Mouse (Mus musculus): ENCODE data around the gene Lhx5.

Gene Lhx5

GRCm38 (mm10) chr5:120431649-120432485 is at the start of gene Lhx5:
Gene Lhx5 (plus strand): TSS chr5:120431699.
- no peak for DNase-seq (ENCODE audit: low spot score)

- no peak for DNase-seq (ENCODE audit: low spot score)
Measured at GRCm38 (mm10) chr5:120386361-120386760, 45.1 kb upstream of the Lhx5 start.

- DNase-seq (ENCODE audit: low spot score) = no peak
Measured at GRCm38 (mm10) chr5:120388765-120389164, 42.7 kb upstream of the Lhx5 start.

- no peak for DNase-seq (ENCODE audit: low spot score)
Measured at GRCm38 (mm10) chr5:120389973-120390372, 41.5 kb upstream of the Lhx5 start.

- no peak for DNase-seq (ENCODE audit: low spot score)
Measured at GRCm38 (mm10) chr5:120393871-120394667, 37.4 kb upstream of the Lhx5 start.

- no peak for DNase-seq (ENCODE audit: low spot score)
Measured at GRCm38 (mm10) chr5:120397988-120398387, 33.5 kb upstream of the Lhx5 start.

GRCm38 (mm10) chr5:120404831-120405591 is 26.5 kb upstream of the Lhx5 start:
- no peak for DNase-seq (ENCODE audit: low spot score)

- no peak for DNase-seq (ENCODE audit: low spot score)
Measured at GRCm38 (mm10) chr5:120408933-120409332, 22.6 kb upstream of the Lhx5 start.

- DNase-seq (ENCODE audit: low spot score) = no peak
Measured at GRCm38 (mm10) chr5:120409385-120410378, 21.8 kb upstream of the Lhx5 start.

- DNase-seq (ENCODE audit: low spot score) = no peak
Measured at GRCm38 (mm10) chr5:120413436-120413835, 18.1 kb upstream of the Lhx5 start.

GRCm38 (mm10) chr5:120420106-120420505 is 11.4 kb upstream of the Lhx5 start:
- no peak for DNase-seq (ENCODE audit: low spot score)

- peak; percentile 41 for DNase-seq (ENCODE audit: low spot score)
Measured at GRCm38 (mm10) chr5:120424039-120424438, 7.5 kb upstream of the Lhx5 start.

GRCm38 (mm10) chr5:120424657-120425056 is 6.8 kb upstream of the Lhx5 start:
- no peak for DNase-seq (ENCODE audit: low spot score)

- no peak for DNase-seq (ENCODE audit: low spot score)
Measured at GRCm38 (mm10) chr5:120425711-120426110, 5.8 kb upstream of the Lhx5 start.

- no peak for DNase-seq (ENCODE audit: low spot score)
Measured at GRCm38 (mm10) chr5:120426572-120426971, 4.9 kb upstream of the Lhx5 start.

- no peak for DNase-seq (ENCODE audit: low spot score)
Measured at GRCm38 (mm10) chr5:120427451-120427938, 4.0 kb upstream of the Lhx5 start.

GRCm38 (mm10) chr5:120428189-120428838 is 3.2 kb upstream of the Lhx5 start:
- no peak for DNase-seq (ENCODE audit: low spot score)

GRCm38 (mm10) chr5:120428990-120429389 is 2.5 kb upstream of the Lhx5 start:
- DNase-seq (ENCODE audit: low spot score) = no peak

GRCm38 (mm10) chr5:120429692-120430091 is 1.8 kb upstream of the Lhx5 start:
- no peak for DNase-seq (ENCODE audit: low spot score)

- DNase-seq (ENCODE audit: low spot score) = no peak
Measured at GRCm38 (mm10) chr5:120431001-120431583, 407 bp upstream of the Lhx5 start.

Measured in c-Kit-positive CD71-positive TER-119-positive erythroid progenitor cells, embryonic 14.5 days (primary cell).